Mouse (Mus musculus) small intestine, adult 2 months (tissue): ENCODE results near the gene Sntg2.

Experiments
- CTCF ChIP-seq: fragments of 200-500 bp; IDR thresholded peaks from 2 replicates; pipeline ENCODE4 v1.5.1; 2012; ENCODE audit warnings: low read depth, mild to moderate bottlenecking, control low read depth, inconsistent platforms, low read length, moderate library complexity, mixed read lengths; ENCODE audit not compliant: insufficient replicate concordance, insufficient read length; ENCODE audit errors: extremely low read depth
- POLR2A ChIP-seq: fragments of 200-500 bp; IDR thresholded peaks from 2 replicates; pipeline ENCODE4 v1.6.1; 2012; ENCODE audit warnings: low read depth, mild to moderate bottlenecking, control low read depth, inconsistent platforms, low read length, moderate library complexity

DNA sequence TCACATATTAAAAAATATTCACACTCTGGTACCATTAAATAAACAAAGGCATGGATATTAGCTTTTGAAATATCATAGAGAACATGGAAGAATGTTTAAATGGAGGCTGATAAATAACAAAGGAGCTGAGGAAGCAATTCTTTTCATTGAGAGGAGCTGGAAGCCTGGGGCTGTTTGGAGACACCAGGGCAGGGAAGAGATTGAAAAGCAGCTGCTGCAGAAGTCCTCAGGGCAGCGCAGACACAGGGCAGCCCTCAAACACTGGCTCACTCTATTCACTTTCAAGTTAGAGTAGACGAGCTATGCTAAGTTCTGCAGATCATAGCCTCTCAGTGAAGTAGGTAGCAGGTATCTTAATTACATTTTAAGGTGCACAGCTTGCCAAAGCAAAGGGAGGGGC, 164.6 kb downstream of the Sntg2 start:
- TF ChIP-seq CTCF, result no peak
- no peak for TF ChIP-seq POLR2A
